Mouse (Mus musculus) intestine, postnatal 0 days (tissue): Measurements from ENCODE around the gene Galnt9. TPM values are rescaled to one million over a fixed set of nuclear protein-coding genes. Genes with fewer than 3 reads are reported as not detected.

ENCODE experiments used
- ATAC-seq: fragments of 200-750 bp; cut with Nextera tagmentation; 2 replicates; pipeline ENCODE4 v1.8.0; 2017; ENCODE audit warnings: mild to moderate bottlenecking, moderate TSS enrichment, moderate library complexity
- H3K27ac ChIP-seq: fragments of 300-500 bp; sonication (generic); 2 replicates; pipeline ENCODE4 v1.5.1; 2014; ENCODE audit warnings: mild to moderate bottlenecking, low read depth, low read length, moderate library complexity
- H3K27me3 ChIP-seq: fragments of 300-500 bp; sonication (generic); replicated peaks from 2 replicates; pipeline ENCODE4 v1.6.1; 2014; ENCODE audit warnings: low read length, mixed read lengths; ENCODE audit not compliant: control insufficient read depth, insufficient read depth
- H3K36me3 ChIP-seq: fragments of 300-500 bp; sonication (generic); 2 replicates; pipeline ENCODE4 v1.6.1; 2014; ENCODE audit warnings: mild to moderate bottlenecking, moderate library complexity; ENCODE audit not compliant: control insufficient read depth, insufficient read depth
- H3K4me1 ChIP-seq: fragments of 300-500 bp; sonication (generic); replicated peaks from 2 replicates; pipeline ENCODE4 v1.6.1; 2014; ENCODE audit warnings: antibody characterized with exemption, low read length, mixed read lengths; ENCODE audit not compliant: control insufficient read depth, insufficient read depth
- H3K4me2 ChIP-seq: fragments of 300-500 bp; sonication (generic); replicated peaks from 2 replicates; pipeline ENCODE4 v1.6.1; 2014; ENCODE audit warnings: low read depth, mild to moderate bottlenecking, moderate library complexity
- H3K4me3 ChIP-seq: fragments of 300-500 bp; sonication (generic); 2 replicates; pipeline ENCODE4 v1.5.1; 2014; ENCODE audit warnings: low read depth, low read length
- H3K9ac ChIP-seq: fragments of 300-500 bp; sonication (generic); 2 replicates; pipeline ENCODE4 v1.6.1; 2014; ENCODE audit warnings: mild to moderate bottlenecking, low read depth, low read length
- H3K9me3 ChIP-seq: fragments of 300-500 bp; sonication (generic); 2 replicates; pipeline ENCODE4 v1.6.1; 2016; ENCODE audit warnings: mixed run types; ENCODE audit not compliant: control insufficient read depth
- CTCF ChIP-seq: sonication (generic); IDR thresholded peaks from 2 replicates; pipeline ENCODE4 v1.5.1; 2016; ENCODE audit warnings: low read depth, mild to moderate bottlenecking, control low read depth, antibody characterized with exemption, moderate library complexity
- WGBS: fragments of 180-500 bp; shearing (Covaris S2); extraction: QIAGEN DNeasy Blood & Tissue Kit; methylation state at CpG from one replicate; pipeline ENCODE4 v1.1.7; 2014; 5-methylcytosine and 5-hydroxymethylcytosine counted together
- polyA plus RNA-seq: library from polyadenylated mRNA; unstranded; fragments of >200 nt; fragmentation: Nextera tagmentation; extraction: Ambion mirVana; gene quantifications from 2 replicates; pipeline ENCODE4 v1.2.1, GENCODE M21; 2015

Galnt9 gene
- polyA plus RNA-seq, 1 experiment from 2014 or later, result 0.31 TPM

DNA sequence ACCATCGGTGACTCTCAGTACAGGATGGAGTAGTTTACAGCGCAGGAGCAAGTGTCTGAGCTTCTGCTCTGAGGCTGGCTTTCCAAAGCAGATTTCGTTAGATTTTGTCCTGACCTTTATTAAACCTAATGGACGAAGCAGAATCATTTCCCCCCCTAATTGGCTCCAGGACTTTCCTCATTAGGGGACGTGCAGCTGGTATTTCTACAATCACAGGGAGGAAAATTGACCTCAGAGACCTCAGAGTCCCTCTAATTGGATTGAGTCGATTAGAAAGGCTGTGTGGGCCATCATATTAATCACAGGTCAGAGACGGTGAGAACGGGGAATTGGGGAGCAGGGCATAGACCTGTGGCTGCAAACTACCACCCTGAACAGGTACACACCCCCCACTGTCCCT lies 64.8 kb downstream of the Galnt9 start:
- Histone ChIP-seq H3K4me2 (no peak overlapping the region), H3K27ac (no peak overlapping the region), H3K9ac (no peak overlapping the region), H3K27me3 (no peaks in the 10 kb centered on the region), H3K9me3 (no peaks in the 10 kb centered on the region), H3K4me1 (no peaks in the 10 kb centered on the region), H3K36me3 (no peaks in the 10 kb centered on the region), H3K4me3 (no peak overlapping the region)
- no peak for ATAC-seq
- TF ChIP-seq CTCF, result no peak
- 77% methylated on average over 8 of the region's 8 CpGs for WGBS

GRCm38 (mm10) chr5:110609425-110609824 lies 65.3 kb downstream of the Galnt9 start:
- no peaks in the 10 kb centered on the region for H3K27me3 ChIP-seq
- no peak overlapping the region for H3K4me3 ChIP-seq
- 79% methylated on average over 3 of the region's 3 CpGs for WGBS
- no peaks in the 10 kb centered on the region for H3K4me1 ChIP-seq
- H3K9me3 ChIP-seq, result no peaks in the 10 kb centered on the region
- no peak overlapping the region for H3K9ac ChIP-seq
- no peaks in the 10 kb centered on the region for H3K36me3 ChIP-seq
- H3K4me2 ChIP-seq, result no peak overlapping the region
- no peak for ATAC-seq
- H3K27ac ChIP-seq, result no peak overlapping the region
- TF ChIP-seq CTCF, result no peak

DNA sequence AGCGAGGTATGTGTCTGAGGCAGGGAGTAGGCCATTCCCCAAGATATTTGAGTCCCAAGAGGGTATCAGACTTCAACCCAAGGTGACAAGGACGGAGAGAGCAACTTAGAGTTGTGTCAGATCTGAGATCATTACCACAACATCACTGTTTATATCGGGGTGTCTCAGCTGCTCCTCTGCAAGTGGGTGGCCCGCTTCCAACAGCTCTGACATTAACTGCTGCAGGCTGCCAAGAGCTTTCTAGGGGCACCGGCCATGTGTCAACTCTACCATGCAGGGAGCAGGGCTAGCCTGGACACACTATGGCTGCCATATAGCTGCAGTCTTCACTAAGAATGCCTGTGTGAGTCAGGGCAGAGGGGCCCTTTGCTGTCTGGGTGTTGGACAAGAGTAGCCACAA lies 65.7 kb downstream of the Galnt9 start:
- Histone ChIP-seq H3K9me3 (no peaks in the 10 kb centered on the region), H3K4me1 (no peaks in the 10 kb centered on the region), H3K27ac (no peak overlapping the region), H3K4me3 (no peak overlapping the region), H3K36me3 (no peaks in the 10 kb centered on the region), H3K4me2 (no peak overlapping the region), H3K27me3 (no peaks in the 10 kb centered on the region), H3K9ac (no peak overlapping the region)
- ATAC-seq, result no peak
- no peak for TF ChIP-seq CTCF
- 73% methylated on average over 5 of the region's 5 CpGs for WGBS

GRCm38 (mm10) chr5:110610484-110610883 lies 66.3 kb downstream of the Galnt9 start:
- no peak for ATAC-seq
- Histone ChIP-seq H3K27ac (no peak overlapping the region), H3K27me3 (no peaks in the 10 kb centered on the region), H3K4me1 (no peaks in the 10 kb centered on the region), H3K4me3 (no peak overlapping the region), H3K9ac (no peak overlapping the region), H3K4me2 (no peak overlapping the region), H3K36me3 (no peaks in the 10 kb centered on the region), H3K9me3 (no peaks in the 10 kb centered on the region)
- 85% methylated on average over 7 of the region's 7 CpGs for WGBS
- TF ChIP-seq CTCF, result no peak

DNA sequence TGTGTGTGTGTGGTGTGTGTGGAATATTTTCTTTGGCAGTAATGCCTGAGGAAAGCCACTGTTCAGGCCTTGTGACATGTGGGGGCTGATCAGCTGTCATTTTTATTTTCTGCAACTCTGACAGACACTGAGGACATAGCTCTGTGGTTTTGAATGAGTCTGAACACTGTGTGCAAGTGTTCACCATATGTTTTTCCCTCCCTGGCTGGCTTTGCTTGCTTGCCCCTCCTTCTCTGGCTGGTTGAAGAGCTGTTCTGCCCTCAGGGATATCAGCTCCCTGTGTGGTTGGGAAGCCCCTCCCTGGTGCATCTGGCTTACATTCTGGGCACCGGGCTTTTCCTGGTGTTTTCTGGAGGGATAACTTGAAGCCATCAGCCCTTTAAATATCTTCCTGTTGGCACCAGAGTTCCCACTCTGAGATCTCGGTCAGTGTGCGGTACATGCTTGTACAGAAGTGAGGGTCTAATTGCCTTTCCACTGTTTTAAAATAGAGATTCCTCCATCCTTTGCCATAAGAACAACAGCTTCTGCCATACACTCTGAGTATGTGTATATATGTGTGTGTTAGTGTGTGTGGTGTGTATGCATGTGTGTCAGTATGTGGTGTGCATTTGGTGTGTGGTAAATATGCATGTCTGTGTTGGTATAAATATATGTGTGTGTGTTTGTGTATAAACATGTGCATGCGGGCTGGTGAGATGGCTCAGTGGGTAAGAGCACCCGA lies 67.4 kb downstream of the Galnt9 start:
- TF ChIP-seq CTCF, result no peak
- WGBS, result 79% methylated on average over 5 of the region's 5 CpGs
- Histone ChIP-seq H3K27me3 (no peaks in the 10 kb centered on the region), H3K4me1 (no peaks in the 10 kb centered on the region), H3K36me3 (no peaks in the 10 kb centered on the region), H3K9me3 (no peaks in the 10 kb centered on the region), H3K4me3 (no peak overlapping the region), H3K4me2 (no peak overlapping the region), H3K27ac (no peak overlapping the region), H3K9ac (no peak overlapping the region)
- no peak for ATAC-seq

DNA sequence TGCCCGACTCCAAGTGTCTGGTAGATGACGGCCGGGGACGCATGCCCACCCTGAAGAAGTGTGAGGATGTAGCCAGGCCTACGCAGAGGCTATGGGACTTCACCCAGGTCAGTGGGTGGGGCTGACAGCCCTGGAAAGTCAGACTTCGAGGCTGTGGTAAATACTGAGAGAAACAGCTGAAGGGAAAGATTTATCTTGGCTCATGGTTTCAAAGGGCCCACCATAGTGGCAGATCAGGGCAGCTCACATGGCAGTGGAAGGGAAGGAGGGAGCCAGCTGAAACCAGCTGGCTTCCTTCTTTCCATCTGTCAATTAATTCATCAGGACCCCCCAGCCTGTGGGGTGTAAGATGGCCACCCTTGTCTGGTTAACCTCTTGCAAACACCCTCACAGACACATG lies 75.1 kb downstream of the Galnt9 start:
- Histone ChIP-seq H3K36me3 (no peaks in the 10 kb centered on the region), H3K27me3 (no peaks in the 10 kb centered on the region), H3K4me3 (no peak overlapping the region), H3K4me2 (no peak overlapping the region), H3K9me3 (no peaks in the 10 kb centered on the region), H3K27ac (no peak overlapping the region), H3K9ac (no peak overlapping the region), H3K4me1 (no peaks in the 10 kb centered on the region)
- TF ChIP-seq CTCF, result no peak
- no peak for ATAC-seq
- WGBS, result 83% methylated on average over 6 of the region's 6 CpGs
